Mouse (Mus musculus) monocyte, adult 5-6 weeks (primary cell): ENCODE data around the gene Ptrh1. TPM values are rescaled to one million over a fixed set of nuclear protein-coding genes. Genes with fewer than 3 reads are reported as not detected.

ENCODE experiments used
- ATAC-seq: fragments of 153-309, 156-312 bp; replicated peaks from 2 replicates; pipeline ENCODE4 v1.8.0; 2017; ENCODE audit warnings: mild to moderate bottlenecking; ENCODE audit not compliant: low TSS enrichment, insufficient number of reproducible peaks, severe bottlenecking, poor library complexity, low FRiP score
- total RNA-seq: library from RNA; stranded (forward); fragments of 200-1000, 200-491, 200-594 nt; gene quantifications from 3 replicates; pipeline ENCODE4 v1.2.3, GENCODE M21; 2017

Gene Ptrh1
- total RNA-seq, 1 experiment from 2014 or later: 1.1 TPM

- no peak for ATAC-seq
Measured at GRCm38 (mm10) chr2:32779714-32780113, 4.1 kb downstream of the Ptrh1 start.

- ATAC-seq: no peak
Measured at GRCm38 (mm10) chr2:32781710-32782109, 6.1 kb downstream of the Ptrh1 start.

GRCm38 (mm10) chr2:32784048-32784681 lies 8.6 kb downstream of the Ptrh1 start, which contains the start of gene Cfap157:
TSS of gene Cfap157 (minus strand) at chr2:32784428.
- no peak for ATAC-seq

GRCm38 (mm10) chr2:32787176-32787575 lies 11.6 kb downstream of the Ptrh1 start:
- no peak for ATAC-seq

- ATAC-seq: no peak
Measured at GRCm38 (mm10) chr2:32788581-32788980, 13.0 kb downstream of the Ptrh1 start.

GRCm38 (mm10) chr2:32791297-32791696 lies 15.7 kb downstream of the Ptrh1 start:
- ATAC-seq: no peak

- ATAC-seq: no peak
Measured at GRCm38 (mm10) chr2:32795748-32796418, 20.3 kb downstream of the Ptrh1 start.

- no peak for ATAC-seq
Measured at GRCm38 (mm10) chr2:32798251-32798962, 22.8 kb downstream of the Ptrh1 start.

- ATAC-seq: no peak
Measured at GRCm38 (mm10) chr2:32808816-32809566, 33.4 kb downstream of the Ptrh1 start.

GRCm38 (mm10) chr2:32811959-32812358 lies 36.4 kb downstream of the Ptrh1 start:
- ATAC-seq: no peak

GRCm38 (mm10) chr2:32816497-32816896 lies 40.9 kb downstream of the Ptrh1 start:
- ATAC-seq: no peak

GRCm38 (mm10) chr2:32816946-32817581 lies 41.5 kb downstream of the Ptrh1 start:
- ATAC-seq: no peak

GRCm38 (mm10) chr2:32817589-32817988 lies 42.0 kb downstream of the Ptrh1 start:
- ATAC-seq: no peak

GRCm38 (mm10) chr2:32818208-32818607 lies 42.6 kb downstream of the Ptrh1 start:
- no peak for ATAC-seq

GRCm38 (mm10) chr2:32821041-32821802 lies 45.6 kb downstream of the Ptrh1 start:
- ATAC-seq: peak; percentile 60; the same call in 1 of the 2 replicates

- no peak for ATAC-seq
Measured at GRCm38 (mm10) chr2:32822643-32823042, 47.1 kb downstream of the Ptrh1 start.

GRCm38 (mm10) chr2:32823153-32823552 lies 47.6 kb downstream of the Ptrh1 start:
- 0 out of 2 replicates have a peak, but pooled peaks have one; percentile 7 for ATAC-seq

- ATAC-seq: no peak
Measured at GRCm38 (mm10) chr2:32823579-32824154, 48.1 kb downstream of the Ptrh1 start.
